Comparison of ENCODE assay signal across 30 mouse cellular contexts in genomic region chr6:147922506-147922905, GRCm38 (mm10).
"Had no signal": no experiment of that assay in that cellular context is flagged by ENCODE, and none has a peak within 500 bp of the region (broad histone marks: within the 10 kb centered on the region; RNA-seq: fewer than 3 reads in every experiment).

No protein-coding gene starts in this region.

- ATAC-seq: liver, postnatal 0 days; lung, postnatal 0 days; midbrain, embryonic 15.5 days; midbrain, embryonic 16.5 days had no signal

- H3K4me2 ChIP-seq: limb, embryonic 12.5 days; limb, embryonic 13.5 days; limb, embryonic 15.5 days; liver, embryonic 13.5 days; liver, embryonic 15.5 days; lung, embryonic 14.5 days; lung, embryonic 15.5 days; midbrain, embryonic 12.5 days; midbrain, embryonic 15.5 days; neural tube, embryonic 12.5 days; neural tube, embryonic 13.5 days had no signal

- H3K9me3 ChIP-seq: limb, embryonic 10.5 days; limb, embryonic 13.5 days; limb, embryonic 15.5 days; liver, embryonic 13.5 days; liver, embryonic 15.5 days; lung, embryonic 15.5 days; megakaryocyte, embryonic 14.5 days; midbrain, embryonic 10.5 days; midbrain, embryonic 12.5 days; midbrain, embryonic 15.5 days; neural tube, embryonic 12.5 days; neural tube, embryonic 13.5 days had no signal

- DNase-seq: left cerebral cortex, postnatal 4 days; liver; liver, embryonic 13.5 days; liver, postnatal 0 days; lung, adult 18-20 months; lung, adult 2 months; lung, embryonic 14.5 days; lung, postnatal 10 days; lung, postnatal 14 days; lung, postnatal 36 days; lung, postnatal 4 days; midbrain, embryonic 14.5 days had no signal

- H3K36me3 ChIP-seq: limb, embryonic 10.5 days; limb, embryonic 12.5 days; limb, embryonic 13.5 days; limb, embryonic 15.5 days; liver, embryonic 13.5 days; liver, embryonic 15.5 days; lung, embryonic 15.5 days; midbrain, embryonic 10.5 days; midbrain, embryonic 12.5 days; midbrain, embryonic 15.5 days; neural tube, embryonic 12.5 days; neural tube, embryonic 13.5 days had no signal

- H3K4me3 ChIP-seq: left cerebral cortex, adult 2 months; limb, embryonic 10.5 days; limb, embryonic 12.5 days; limb, embryonic 13.5 days; limb, embryonic 15.5 days; liver, embryonic 13.5 days; liver, embryonic 15.5 days; lung, embryonic 15.5 days; megakaryocyte, embryonic 14.5 days; midbrain, embryonic 10.5 days; midbrain, embryonic 12.5 days; midbrain, embryonic 15.5 days; myocyte; neural tube, embryonic 12.5 days; neural tube, embryonic 13.5 days had no signal

- H3K27ac ChIP-seq: left cerebral cortex, adult 2 months; limb, embryonic 10.5 days; limb, embryonic 12.5 days; limb, embryonic 13.5 days; limb, embryonic 15.5 days; liver, embryonic 13.5 days; liver, embryonic 14.5 days; liver, embryonic 15.5 days; lung, embryonic 15.5 days; macrophage; midbrain, embryonic 10.5 days; midbrain, embryonic 12.5 days; midbrain, embryonic 15.5 days; neural tube, embryonic 12.5 days; neural tube, embryonic 13.5 days had no signal

- H3K4me1 ChIP-seq: limb, embryonic 10.5 days; limb, embryonic 12.5 days; liver, embryonic 13.5 days; liver, embryonic 15.5 days; megakaryocyte, embryonic 14.5 days; midbrain, embryonic 10.5 days; midbrain, embryonic 12.5 days; midbrain, embryonic 15.5 days; neural tube, embryonic 12.5 days; neural tube, embryonic 13.5 days had no signal

- H3K27me3 ChIP-seq: limb, embryonic 13.5 days; limb, embryonic 15.5 days; liver, embryonic 13.5 days; liver, embryonic 15.5 days; lung, embryonic 15.5 days; midbrain, embryonic 12.5 days; midbrain, embryonic 15.5 days; neural tube, embryonic 12.5 days; neural tube, embryonic 13.5 days had no signal

- H3K9ac ChIP-seq: limb, embryonic 12.5 days; limb, embryonic 13.5 days; limb, embryonic 15.5 days; liver, embryonic 13.5 days; liver, embryonic 14.5 days; liver, embryonic 15.5 days; liver, postnatal 0 days; lung, embryonic 14.5 days; lung, embryonic 15.5 days; midbrain, embryonic 12.5 days; midbrain, embryonic 15.5 days; neural tube, embryonic 12.5 days; neural tube, embryonic 13.5 days had no signal
